In genomic region chr13:115052568-115052967, GRCm38 (mm10) we compare ENCODE assay signal across 16 mouse cellular contexts. TPM values are rescaled to one million over a fixed set of nuclear protein-coding genes. Genes with fewer than 3 reads are reported as not detected.
DNase-seq lines count a peak whose midpoint lies in the region; ATAC-seq and TF ChIP-seq lines count a peak whose summit lies in the region.
"Had no signal": no experiment of that assay in that cellular context is flagged by ENCODE, and none has a peak within 500 bp of the region (broad histone marks: within the 10 kb centered on the region; RNA-seq: fewer than 3 reads in every experiment).

No protein-coding gene starts in this region.

- TF ChIP-seq EP300 in CH12.LX (IDR thresholded peaks at IDR 0.05; ENCODE audit: low read length) = no peak

- TF ChIP-seq RAD21 in CH12.LX (IDR thresholded peaks at IDR 0.05; ENCODE audit: low read depth, low read length) = no peak

- dilution Hi-C loops in CH12.LX (cut with MboI; ENCODE audit: extremely low pct_ligation_motif_present, extremely low pct_unique_long_range_greater_than_20kb, low sequenced_read_pairs) = no loop called here

- ATAC-seq in kidney, embryonic 15.5 days (replicated peaks; ENCODE audit: low FRiP score) = no peak
- no peak for ATAC-seq in limb, embryonic 13.5 days (ENCODE audit: low FRiP score, low read depth)
- ATAC-seq: hindbrain, embryonic 16.5 days; midbrain, embryonic 16.5 days had no signal

- H3K4me1 ChIP-seq in kidney, embryonic 15.5 days = peaks cover 19% of the 10 kb centered on the region
- no peaks in the 10 kb centered on the region for H3K4me1 ChIP-seq in CH12.LX (ENCODE audit: control insufficient read depth in 1 of 2, insufficient read depth in 2 of 2)
- peaks cover 12% of the 10 kb centered on the region; the same call in 1 of the 2 replicates for H3K4me1 ChIP-seq in limb, embryonic 13.5 days

- no peaks in the 10 kb centered on the region for H3K9me3 ChIP-seq in kidney, embryonic 15.5 days (replicated peaks)
- H3K9me3 ChIP-seq in CH12.LX (replicated peaks; ENCODE audit: low read length) = no peaks in the 10 kb centered on the region
- no peaks in the 10 kb centered on the region for H3K9me3 ChIP-seq in limb, embryonic 13.5 days

- no peaks in the 10 kb centered on the region for H3K36me3 ChIP-seq in kidney, embryonic 15.5 days
- no peaks in the 10 kb centered on the region for H3K36me3 ChIP-seq in CH12.LX (replicated peaks in 1 of 2; ENCODE audit: control insufficient read depth in 1 of 2, insufficient read depth in 1 of 2, low read length in 1 of 2)
- H3K36me3 ChIP-seq in limb, embryonic 13.5 days = no peaks in the 10 kb centered on the region

- in situ Hi-C loops in CH12.LX (cut with MboI; ENCODE audit: low pct_ligation_motif_present, low pct_unique_long_range_greater_than_20kb, low sequenced_read_pairs) = no loop called here

- DNase-seq in kidney, adult 11 months = no peak
- no peak for DNase-seq in CH12.LX (ENCODE audit: extremely low read depth)
- peak; percentile 20 to 32 for DNase-seq in frontal cortex, postnatal 10 days (ENCODE audit: low spot score in 2 of 2)
- DNase-seq in lung, postnatal 10 days = no peak
- DNase-seq in lung, adult 18-20 months = no peak
- DNase-seq in adrenal gland, postnatal 10 days = no peak
- DNase-seq: B cell, adult 2 months; cerebellum, adult 18-20 months; gastrocnemius, postnatal 10 days; heart, postnatal 14 days; kidney, adult 2 months; lung, embryonic 14.5 days had no signal

- H3K27me3 ChIP-seq in kidney, embryonic 15.5 days = no peaks in the 10 kb centered on the region
- H3K27me3 ChIP-seq in CH12.LX (replicated peaks) = no peaks in the 10 kb centered on the region
- H3K27me3 ChIP-seq in limb, embryonic 13.5 days = no peaks in the 10 kb centered on the region

- 73% methylated on average over 7 of the region's 7 CpGs for WGBS in kidney, embryonic 15.5 days
- 72% methylated on average over 7 of the region's 7 CpGs for WGBS in limb, embryonic 13.5 days

- H3K27ac ChIP-seq in kidney, embryonic 15.5 days = no peak overlapping the region
- no peak overlapping the region for H3K27ac ChIP-seq in CH12.LX (ENCODE audit: insufficient read depth, low read depth)
- no peak overlapping the region for H3K27ac ChIP-seq in limb, embryonic 13.5 days

- no peaks in the 10 kb centered on the region for H3K79me2 ChIP-seq in CH12.LX (replicated peaks; ENCODE audit: control insufficient read depth, extremely low read depth, insufficient read depth, poor library complexity, severe bottlenecking)

- no peak overlapping the region for H3K4me3 ChIP-seq in kidney, embryonic 15.5 days (replicated peaks)
- peak overlapping the region in 1 of 3 experiments; percentile 38 for H3K4me3 ChIP-seq in CH12.LX (replicated peaks in 1 of 3; ENCODE audit: low read depth in 2 of 3, low read length in 2 of 3, poor library complexity in 1 of 3)
- peak overlapping the region; percentile 18; the same call in 1 of the 2 replicates for H3K4me3 ChIP-seq in limb, embryonic 13.5 days

- TF ChIP-seq POLR2A in CH12.LX (IDR thresholded peaks at IDR 0.05; ENCODE audit: low read depth, low read length) = no peak

- H3K4me2 ChIP-seq in kidney, embryonic 15.5 days = peak overlapping the region; percentile 25; the same call in 1 of the 2 replicates
- peak overlapping the region; percentile 86 for H3K4me2 ChIP-seq in CH12.LX (ENCODE audit: insufficient read depth, low read depth, poor library complexity, severe bottlenecking)
- peak overlapping the region; percentile 47 for H3K4me2 ChIP-seq in limb, embryonic 13.5 days (replicated peaks)

- H3K9ac ChIP-seq in kidney, embryonic 15.5 days = no peak overlapping the region
- H3K9ac ChIP-seq in CH12.LX (ENCODE audit: insufficient read depth, low read depth) = no peak overlapping the region
- no peak overlapping the region for H3K9ac ChIP-seq in limb, embryonic 13.5 days
- H3K9ac ChIP-seq: lung, embryonic 14.5 days had no signal

- no peak for TF ChIP-seq CTCF in CH12.LX (conservative IDR thresholded peaks at IDR 0.05 in 1 of 2, IDR thresholded peaks at IDR 0.05 in 1 of 2; ENCODE audit: low read depth in 2 of 2, low read length in 2 of 2)

TF ChIP-seq in CH12.LX, 34 proteins besides CTCF, POLR2A, EP300 and RAD21:
- TF ChIP-seq RCOR1 (conservative IDR thresholded peaks at IDR 0.05; ENCODE audit: low read depth, low read length) (no peak), POLR2AphosphoS2 (IDR thresholded peaks at IDR 0.05; ENCODE audit: low read depth, low read length) (no peak), MAX (IDR thresholded peaks at IDR 0.05; ENCODE audit: low read length) (no peak), MYC (IDR thresholded peaks at IDR 0.05; ENCODE audit: low read depth, low read length) (no peak), MEF2A (IDR thresholded peaks at IDR 0.05; ENCODE audit: borderline replicate concordance, low read depth, low read length) (no peak), E2F4 (IDR thresholded peaks at IDR 0.05; ENCODE audit: insufficient replicate concordance, low read depth, low read length) (no peak), NRF1 (IDR thresholded peaks at IDR 0.05; ENCODE audit: low read depth, low read length) (no peak), ZKSCAN1 (IDR thresholded peaks at IDR 0.05; ENCODE audit: borderline replicate concordance, low read depth, low read length) (no peak), UBTF (IDR thresholded peaks at IDR 0.05; ENCODE audit: low read depth, low read length) (no peak), ELF1 (IDR thresholded peaks at IDR 0.05; ENCODE audit: low read depth, low read length) (no peak), USF2 (conservative IDR thresholded peaks at IDR 0.05; ENCODE audit: low read depth, low read length) (no peak), CHD2 (IDR thresholded peaks at IDR 0.05; ENCODE audit: low read length) (no peak), IRF4 (IDR thresholded peaks at IDR 0.05; ENCODE audit: low read depth, low read length) (no peak), KAT2A (IDR thresholded peaks at IDR 0.05; ENCODE audit: insufficient replicate concordance, low read length) (no peak), MXI1 (IDR thresholded peaks at IDR 0.05; ENCODE audit: low read depth, low read length) (no peak)

RNA-seq across cellular contexts. Expression of gene Pelo, which starts 37.4 kb away (rescaled TPM):
- polyA plus RNA-seq in kidney, embryonic 15.5 days (2015; fragmentation: Nextera tagmentation; extraction: Ambion mirVana) = 5.7 and 6.5 TPM in 2 replicates
- total RNA-seq in CH12.LX (2012; rRNA removed) = 29.7 and 33.6 TPM in 2 replicates
- 17.5 and 18.9 TPM in 2 replicates for total RNA-seq in CH12.LX (2014; rRNA removed)
- 43.1 and 46.0 TPM in 2 replicates for polyA plus RNA-seq in CH12.LX (2012; ENCODE audit: insufficient read length, low read depth)
- 6.8 and 7.7 TPM in 2 replicates for polyA plus RNA-seq in limb, embryonic 13.5 days (2015; fragmentation: Nextera tagmentation; extraction: Ambion mirVana)
- 10 to 100 TPM; 21.8 to 25.0 TPM for total RNA-seq in adrenal gland, postnatal 10 days (2021)

RNA-seq across cellular contexts. Expression of gene Gm49395, which starts 49.2 kb away (rescaled TPM):
- polyA plus RNA-seq in kidney, embryonic 15.5 days (2015; fragmentation: Nextera tagmentation; extraction: Ambion mirVana) = 7.0 and 9.2 TPM in 2 replicates
- total RNA-seq in CH12.LX (2012; rRNA removed) (0.30 and 0.55 TPM in 2 replicates), CH12.LX (2014; rRNA removed) (not detected in 2 replicates)
- polyA plus RNA-seq in CH12.LX (2012; ENCODE audit: insufficient read length, low read depth) = 0.69 and 0.71 TPM in 2 replicates
- 3.1 and 4.2 TPM in 2 replicates for polyA plus RNA-seq in limb, embryonic 13.5 days (2015; fragmentation: Nextera tagmentation; extraction: Ambion mirVana)
- 10 to 100 TPM; 10.8 to 13.2 TPM for total RNA-seq in adrenal gland, postnatal 10 days (2021)

RNA-seq across cellular contexts. Expression of gene Itga1, which starts 49.2 kb away (rescaled TPM):
- polyA plus RNA-seq in kidney, embryonic 15.5 days (2015; fragmentation: Nextera tagmentation; extraction: Ambion mirVana) = 23.0 and 26.8 TPM in 2 replicates
- total RNA-seq in CH12.LX (2012; rRNA removed) (under 0.01 TPM in 1 of 2 replicates, not detected in the other), CH12.LX (2014; rRNA removed) (0.01 and 0.04 TPM in 2 replicates)
- polyA plus RNA-seq in CH12.LX (2012; ENCODE audit: insufficient read length, low read depth) = 0.04 TPM in 2 replicates
- 6.0 and 6.7 TPM in 2 replicates for polyA plus RNA-seq in limb, embryonic 13.5 days (2015; fragmentation: Nextera tagmentation; extraction: Ambion mirVana)
- total RNA-seq in adrenal gland, postnatal 10 days (2021) = 10 to 100 TPM; 42.4 to 59.2 TPM

Comparison
In these comparisons a context has a peak if more than half of its experiments do, and no peak if none do; other contexts are left out.
1. H3K4me2 ChIP-seq: peak in every context shown above with its lines; median percentile 86 in CH12.LX; 47 in limb, embryonic 13.5 days; 25 in kidney, embryonic 15.5 days.
2. DNase-seq: peak in frontal cortex, postnatal 10 days (2 of 2); none in kidney, adult 11 months (single experiment), CH12.LX (single experiment), lung, postnatal 10 days (single experiment), lung, adult 18-20 months (0 of 2) and adrenal gland, postnatal 10 days (single experiment).